Mouse (Mus musculus): ENCODE results near the gene Rab5b. TPM values are rescaled to one million over a fixed set of nuclear protein-coding genes. Genes with fewer than 3 reads are reported as not detected.

Gene Rab5b
- polyA plus RNA-seq, 1 experiment from 2014 or later: 89.4 TPM

DNA sequence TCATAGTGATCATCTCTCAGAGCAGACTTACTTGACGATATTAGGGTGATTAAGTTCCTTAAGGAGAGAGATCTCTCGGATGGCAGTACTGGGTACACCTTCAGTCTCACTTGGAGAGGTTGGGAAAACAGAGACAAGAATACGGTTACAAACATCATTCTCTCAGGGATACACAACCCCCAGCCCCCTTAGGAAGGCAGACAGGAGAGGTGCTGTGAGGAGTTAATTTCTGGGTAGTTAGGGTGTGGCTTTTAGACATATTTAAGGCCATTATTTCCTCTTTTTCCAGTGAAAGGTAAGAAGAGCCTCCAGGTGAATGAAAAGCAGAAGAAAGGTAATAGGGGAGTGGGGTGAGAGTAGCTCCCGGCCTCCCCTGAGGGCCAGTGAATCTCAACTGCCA lies 7.8 kb upstream of the Rab5b start, which contains the start of gene Pmel:
Pmel (plus strand) TSS at position 301 of the 400 bp plus-strand sequence.
- H3K4me1 ChIP-seq (ENCODE audit: control insufficient read depth, insufficient read depth, low read length): 0 out of 2 replicates have a peak, but pooled peaks cover 2% of the 10 kb centered on the region
- 16% methylated on average over 4 of the region's 4 CpGs for WGBS
- H3K27ac ChIP-seq (ENCODE audit: low read depth, low read length): peak within 1 kb of the TSS; percentile 74
- peak within 1 kb of the TSS; percentile 83 for H3K4me2 ChIP-seq (ENCODE audit: low read length)
- no peaks in the 10 kb centered on the region for H3K27me3 ChIP-seq (replicated peaks; ENCODE audit: control insufficient read depth, insufficient read depth, low read length)
- DNase-seq (ENCODE audit: low spot score) (no peak), ATAC-seq (no peak)
- H3K36me3 ChIP-seq (ENCODE audit: control insufficient read depth, insufficient read depth, low read length): peaks cover 22% of the 10 kb centered on the region
- peak within 1 kb of the TSS; percentile 70 for H3K9ac ChIP-seq (ENCODE audit: low read length)
- H3K4me3 ChIP-seq (ENCODE audit: low read depth, low read length): peak within 1 kb of the TSS; percentile 77
- H3K9me3 ChIP-seq (replicated peaks; ENCODE audit: control insufficient read depth, low read length): no peaks in the 10 kb centered on the region

- H3K4me3 ChIP-seq (ENCODE audit: low read depth, low read length): no peak overlapping the region
- ATAC-seq (no peak), DNase-seq (ENCODE audit: low spot score) (no peak)
- H3K9me3 ChIP-seq (replicated peaks; ENCODE audit: control insufficient read depth, low read length): no peaks in the 10 kb centered on the region
- H3K4me1 ChIP-seq (ENCODE audit: control insufficient read depth, insufficient read depth, low read length): 0 out of 2 replicates have a peak, but pooled peaks cover 2% of the 10 kb centered on the region
- H3K27me3 ChIP-seq (replicated peaks; ENCODE audit: control insufficient read depth, insufficient read depth, low read length): no peaks in the 10 kb centered on the region
- H3K4me2 ChIP-seq (ENCODE audit: low read length): no peak overlapping the region
- WGBS: 80% methylated on average over 6 of the region's 6 CpGs
- no peak overlapping the region for H3K27ac ChIP-seq (ENCODE audit: low read depth, low read length)
- H3K36me3 ChIP-seq (ENCODE audit: control insufficient read depth, insufficient read depth, low read length): peaks cover 24% of the 10 kb centered on the region
- H3K9ac ChIP-seq (ENCODE audit: low read length): no peak overlapping the region
These were observed 6.4 kb upstream of the Rab5b start for GRCm38 (mm10) chr10:128702328-128703007.

GRCm38 (mm10) chr10:128700712-128701111 lies 4.6 kb upstream of the Rab5b start:
- no peak for ATAC-seq
- no peak overlapping the region for H3K4me2 ChIP-seq (ENCODE audit: low read length)
- peaks cover 24% of the 10 kb centered on the region for H3K36me3 ChIP-seq (ENCODE audit: control insufficient read depth, insufficient read depth, low read length)
- no peak overlapping the region for H3K9ac ChIP-seq (ENCODE audit: low read length)
- no peak overlapping the region for H3K27ac ChIP-seq (ENCODE audit: low read depth, low read length)
- no peak for DNase-seq (ENCODE audit: low spot score)
- H3K4me3 ChIP-seq (ENCODE audit: low read depth, low read length): no peak overlapping the region
- WGBS: 86% methylated on average over 5 of the region's 5 CpGs
- no peaks in the 10 kb centered on the region for H3K9me3 ChIP-seq (replicated peaks; ENCODE audit: control insufficient read depth, low read length)
- H3K27me3 ChIP-seq (replicated peaks; ENCODE audit: control insufficient read depth, insufficient read depth, low read length): no peaks in the 10 kb centered on the region
- 0 out of 2 replicates have a peak, but pooled peaks cover 2% of the 10 kb centered on the region for H3K4me1 ChIP-seq (ENCODE audit: control insufficient read depth, insufficient read depth, low read length)

DNA sequence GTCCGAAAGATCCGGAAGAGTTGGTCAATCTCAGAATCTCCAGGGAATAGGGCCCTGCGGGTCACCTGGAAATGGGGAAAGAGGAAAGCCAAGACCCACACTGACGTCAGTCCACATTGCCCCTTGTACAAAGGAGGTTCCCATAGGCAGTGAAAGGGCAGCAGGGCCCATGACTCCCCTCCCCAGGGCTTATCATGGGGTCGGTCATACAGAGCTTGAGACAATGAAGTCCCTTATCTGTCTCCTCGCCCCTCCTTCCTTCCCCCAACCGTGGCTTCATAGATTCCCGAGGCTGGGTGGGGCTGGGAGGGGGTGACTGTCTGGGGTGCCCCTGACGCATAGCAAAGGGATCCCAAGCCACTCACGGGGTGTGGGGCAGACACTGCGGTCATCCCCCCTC lies 3.5 kb upstream of the Rab5b start:
- H3K9ac ChIP-seq (ENCODE audit: low read length): no peak overlapping the region
- WGBS: 88% methylated on average over 11 of the region's 11 CpGs
- no peak overlapping the region for H3K4me3 ChIP-seq (ENCODE audit: low read depth, low read length)
- no peaks in the 10 kb centered on the region for H3K27me3 ChIP-seq (replicated peaks; ENCODE audit: control insufficient read depth, insufficient read depth, low read length)
- peaks cover 24% of the 10 kb centered on the region for H3K36me3 ChIP-seq (ENCODE audit: control insufficient read depth, insufficient read depth, low read length)
- H3K27ac ChIP-seq (ENCODE audit: low read depth, low read length): no peak overlapping the region
- H3K9me3 ChIP-seq (replicated peaks; ENCODE audit: control insufficient read depth, low read length): no peaks in the 10 kb centered on the region
- DNase-seq (ENCODE audit: low spot score) (no peak), ATAC-seq (no peak)
- no peak overlapping the region for H3K4me2 ChIP-seq (ENCODE audit: low read length)
- H3K4me1 ChIP-seq (ENCODE audit: control insufficient read depth, insufficient read depth, low read length): peaks cover 7% of the 10 kb centered on the region

GRCm38 (mm10) chr10:128699006-128699405 lies 2.9 kb upstream of the Rab5b start:
- peaks cover 9% of the 10 kb centered on the region for H3K4me1 ChIP-seq (ENCODE audit: control insufficient read depth, insufficient read depth, low read length)
- H3K36me3 ChIP-seq (ENCODE audit: control insufficient read depth, insufficient read depth, low read length): peaks cover 24% of the 10 kb centered on the region
- H3K4me3 ChIP-seq (ENCODE audit: low read depth, low read length): no peak overlapping the region
- H3K9me3 ChIP-seq (replicated peaks; ENCODE audit: control insufficient read depth, low read length): no peaks in the 10 kb centered on the region
- ATAC-seq: no peak
- no peaks in the 10 kb centered on the region for H3K27me3 ChIP-seq (replicated peaks; ENCODE audit: control insufficient read depth, insufficient read depth, low read length)
- no peak overlapping the region for H3K27ac ChIP-seq (ENCODE audit: low read depth, low read length)
- no peak overlapping the region for H3K4me2 ChIP-seq (ENCODE audit: low read length)
- DNase-seq (ENCODE audit: low spot score): no peak
- WGBS: 89% methylated on average over 5 of the region's 5 CpGs
- H3K9ac ChIP-seq (ENCODE audit: low read length): no peak overlapping the region

DNA sequence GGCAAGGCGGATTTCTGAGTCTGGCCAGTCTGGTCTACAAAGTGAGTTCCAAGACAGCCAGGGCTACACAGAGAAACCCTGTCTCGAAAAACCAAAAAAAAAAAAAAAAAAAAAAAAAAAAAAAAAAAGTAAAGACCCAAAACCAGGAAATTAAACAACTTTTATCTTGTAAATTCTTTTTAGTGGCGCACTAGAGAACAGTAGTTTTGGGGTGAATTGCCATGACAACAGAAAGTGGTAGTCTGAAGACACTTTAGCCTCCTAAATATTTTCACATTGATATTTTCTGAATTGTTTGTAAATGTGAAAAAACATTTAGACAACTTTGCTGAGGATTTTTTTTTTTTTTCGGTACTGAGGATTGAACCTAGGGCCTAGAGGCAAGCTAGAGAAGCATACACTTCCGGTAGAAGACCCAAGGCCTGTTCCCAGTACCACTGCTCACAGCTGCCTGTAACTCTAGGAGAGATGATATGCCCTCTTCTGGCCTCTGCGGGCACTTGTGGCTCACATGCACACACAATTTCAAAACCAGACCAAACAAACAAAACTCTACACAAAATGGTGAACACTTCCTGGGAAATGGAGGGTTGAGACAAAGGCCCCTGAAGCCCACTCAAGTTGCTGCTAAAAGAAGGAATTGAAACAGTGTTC lies 1.1 kb upstream of the Rab5b start:
- 81% methylated on average over 6 of the region's 6 CpGs for WGBS
- H3K4me1 ChIP-seq (ENCODE audit: control insufficient read depth, insufficient read depth, low read length): peaks cover 9% of the 10 kb centered on the region
- H3K27ac ChIP-seq (ENCODE audit: low read depth, low read length): peak overlapping the region; percentile 68
- H3K9me3 ChIP-seq (replicated peaks; ENCODE audit: control insufficient read depth, low read length): no peaks in the 10 kb centered on the region
- DNase-seq (ENCODE audit: low spot score) (no peak), ATAC-seq (no peak)
- peaks cover 19% of the 10 kb centered on the region for H3K36me3 ChIP-seq (ENCODE audit: control insufficient read depth, insufficient read depth, low read length)
- H3K4me3 ChIP-seq (ENCODE audit: low read depth, low read length): no peak overlapping the region
- H3K27me3 ChIP-seq (replicated peaks; ENCODE audit: control insufficient read depth, insufficient read depth, low read length): no peaks in the 10 kb centered on the region
- H3K9ac ChIP-seq (ENCODE audit: low read length): no peak overlapping the region
- peak overlapping the region; percentile 62 for H3K4me2 ChIP-seq (ENCODE audit: low read length)

DNA sequence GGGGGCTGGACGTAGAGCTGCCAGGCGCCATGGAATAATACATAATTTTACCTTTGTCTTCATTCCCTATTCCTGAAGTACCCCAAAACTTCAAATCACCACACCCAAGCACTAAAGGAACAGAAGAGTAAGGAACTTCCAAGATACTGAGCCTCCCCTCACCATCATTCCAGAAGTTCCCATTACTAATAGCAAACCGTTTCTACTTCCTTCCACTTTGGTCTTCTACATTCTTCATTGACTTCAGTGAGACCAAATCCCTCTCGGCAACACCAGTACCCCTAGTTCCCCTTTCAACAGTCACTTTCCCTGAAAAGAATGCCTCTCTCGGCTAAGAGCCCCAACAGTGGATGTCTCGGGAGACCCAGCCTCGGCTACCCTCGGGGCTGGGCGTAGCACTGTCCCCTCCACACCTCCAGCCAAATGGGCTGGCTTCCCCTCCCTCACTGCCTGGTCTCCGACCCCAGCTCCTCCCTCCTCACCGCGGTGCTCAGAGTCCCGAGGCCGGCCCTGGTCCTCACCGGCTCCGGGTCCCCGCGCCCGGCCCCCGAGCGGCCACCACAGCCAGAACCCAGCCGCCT lies 563 bp downstream of the Rab5b start:
- WGBS: under 1% methylated on average over 21 of the region's 22 CpGs
- peaks cover 9% of the 10 kb centered on the region for H3K4me1 ChIP-seq (ENCODE audit: control insufficient read depth, insufficient read depth, low read length)
- DNase-seq (ENCODE audit: low spot score): no peak

DNA sequence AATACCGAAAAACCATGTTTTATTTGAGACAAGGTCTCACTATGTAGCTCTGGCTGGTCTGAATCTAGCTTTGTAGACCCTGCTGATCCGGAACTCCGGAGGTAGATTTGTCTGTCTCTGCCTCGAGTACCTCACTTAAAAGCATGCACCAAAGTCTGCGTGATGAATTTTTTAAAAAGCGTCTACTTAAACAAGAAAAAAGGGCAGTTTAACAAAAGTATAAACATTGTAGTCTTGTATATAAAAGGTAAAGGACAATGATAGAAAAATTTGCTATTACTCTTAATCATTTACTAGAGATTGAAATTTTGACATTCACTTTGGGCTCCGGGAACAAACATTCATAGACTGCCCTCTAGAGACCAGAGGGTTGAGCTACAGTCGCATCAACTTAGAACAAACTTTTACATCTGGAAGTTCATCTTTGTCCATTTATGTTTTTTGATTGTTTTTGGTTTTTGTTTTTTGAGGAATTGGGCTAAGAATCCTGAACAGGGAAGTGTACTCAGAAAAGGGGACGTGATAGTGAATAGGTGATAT lies 21.5 kb downstream of the Rab5b start:
- peak overlapping the region; percentile 15; the same call in 1 of the 2 replicates for H3K27ac ChIP-seq (ENCODE audit: low read depth, low read length)
- ATAC-seq (no peak), DNase-seq (ENCODE audit: low spot score) (peak; percentile 75)
- H3K4me1 ChIP-seq (ENCODE audit: control insufficient read depth, insufficient read depth, low read length): no peaks in the 10 kb centered on the region
- WGBS: 3% methylated on average over 9 of the region's 9 CpGs
- H3K27me3 ChIP-seq (replicated peaks; ENCODE audit: control insufficient read depth, insufficient read depth, low read length): no peaks in the 10 kb centered on the region
- peaks cover 9% of the 10 kb centered on the region for H3K36me3 ChIP-seq (ENCODE audit: control insufficient read depth, insufficient read depth, low read length)
- peak overlapping the region; percentile 67 for H3K9ac ChIP-seq (ENCODE audit: low read length)
- H3K9me3 ChIP-seq (replicated peaks; ENCODE audit: control insufficient read depth, low read length): no peaks in the 10 kb centered on the region
- peak overlapping the region; percentile 62 for H3K4me3 ChIP-seq (ENCODE audit: low read depth, low read length)
- H3K4me2 ChIP-seq (ENCODE audit: low read length): peak overlapping the region; percentile 77

More for the DNA sequence above, 563 bp downstream of the Rab5b start:
- Histone ChIP-seq H3K9ac (ENCODE audit: low read length) (peak overlapping the region; percentile 94), H3K27ac (ENCODE audit: low read depth, low read length) (peak overlapping the region; percentile 96), H3K4me2 (ENCODE audit: low read length) (peak overlapping the region; percentile 79), H3K36me3 (ENCODE audit: control insufficient read depth, insufficient read depth, low read length) (peaks cover 8% of the 10 kb centered on the region), H3K4me3 (ENCODE audit: low read depth, low read length) (peak overlapping the region; percentile 92), H3K9me3 (replicated peaks; ENCODE audit: control insufficient read depth, low read length) (no peaks in the 10 kb centered on the region), H3K27me3 (replicated peaks; ENCODE audit: control insufficient read depth, insufficient read depth, low read length) (no peaks in the 10 kb centered on the region)
- no peak for ATAC-seq
